Mouse (Mus musculus): ENCODE results near the gene Pja2. TPM values are rescaled to one million over a fixed set of nuclear protein-coding genes. Genes with fewer than 3 reads are reported as not detected.
A peak's percentile ranks its signal among the peaks of the same experiment; 100 is the strongest.
"Not testable (repeated sequence)": the region's sequence is repeated elsewhere in the genome, so short reads cannot be mapped to it uniquely, and the experiment has no call there.

The Pja2 gene
- 172 and 173 TPM in 2 replicates for polyA plus RNA-seq (2012; rRNA removed)

DNA sequence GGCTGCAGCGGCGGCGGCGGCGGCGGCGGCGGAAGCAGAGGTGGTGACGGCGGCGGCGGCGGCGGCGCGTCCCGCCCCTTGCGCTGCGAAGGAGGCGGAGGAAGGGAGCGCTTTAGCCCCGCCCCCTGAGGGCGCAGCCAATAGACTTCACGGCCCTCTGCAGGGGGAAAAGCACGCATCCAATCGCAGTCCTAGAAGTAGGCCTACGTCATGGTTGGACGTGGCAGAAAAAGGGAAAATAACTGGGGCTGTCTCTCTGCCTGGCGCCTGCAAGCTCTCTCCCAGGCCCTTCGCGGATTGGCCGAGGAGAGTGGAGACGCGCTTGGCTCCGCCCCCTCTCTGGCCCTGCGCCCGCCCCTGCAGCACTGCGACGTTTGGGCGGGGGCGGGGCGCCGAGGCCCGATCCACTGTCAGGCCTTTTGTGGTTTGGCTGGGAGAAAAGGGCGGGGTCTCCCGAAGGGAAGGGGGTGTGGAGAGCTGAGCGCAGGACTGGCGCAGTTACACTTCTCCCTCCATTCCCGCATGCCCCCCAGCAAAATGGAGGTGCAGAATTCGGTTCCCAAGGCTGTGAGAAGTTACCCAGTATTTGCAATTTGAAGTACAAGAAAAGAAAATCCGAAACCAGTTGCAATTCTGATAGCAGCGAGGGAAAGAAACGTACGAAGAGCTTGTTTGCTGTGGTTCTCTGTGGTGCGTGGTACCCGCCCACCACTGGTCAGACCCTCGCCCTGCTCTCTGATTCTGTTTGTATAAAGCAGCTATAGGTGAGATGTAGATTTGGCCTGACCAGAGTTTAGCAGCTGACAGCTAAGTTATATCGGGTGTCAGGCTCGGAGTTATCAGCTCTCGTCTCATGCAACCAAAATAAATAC is at the start of gene Pja2:
Gene Pja2 (minus strand): TSS at position 19 of the 872 bp plus-strand sequence.
- peak; percentile 99 for DNase-seq (ENCODE audit: extremely low spot score in 1 of 2, low spot score in 1 of 2)

DNA sequence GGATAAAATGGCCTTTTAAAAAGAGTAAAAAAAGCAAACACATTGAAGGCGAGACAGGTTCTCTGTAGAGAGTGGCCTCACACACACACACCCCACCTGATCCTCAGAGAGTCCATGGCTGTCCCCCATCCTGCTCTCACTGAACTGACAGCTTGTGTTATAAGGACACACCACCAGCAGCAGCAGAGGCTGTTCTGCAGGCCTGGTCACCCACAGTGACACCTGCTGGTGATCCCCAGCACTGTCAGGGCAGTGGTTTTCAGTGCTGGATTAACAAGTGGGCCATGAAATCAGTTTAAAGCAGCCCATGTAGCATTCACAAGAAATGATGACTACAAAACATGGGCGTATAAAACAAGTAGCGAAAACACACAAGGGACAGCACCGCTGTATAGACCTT is 43.6 kb upstream of the Pja2 start:
- peak; percentile 30 to 83 for DNase-seq (ENCODE audit: extremely low spot score in 1 of 2, low spot score in 1 of 2)

GRCm38 (mm10) chr17:64363694-64364093 is 32.0 kb upstream of the Pja2 start:
- peak in 1 of 2 experiments; percentile 40 for DNase-seq (ENCODE audit: extremely low spot score in 1 of 2, low spot score in 1 of 2)

DNA sequence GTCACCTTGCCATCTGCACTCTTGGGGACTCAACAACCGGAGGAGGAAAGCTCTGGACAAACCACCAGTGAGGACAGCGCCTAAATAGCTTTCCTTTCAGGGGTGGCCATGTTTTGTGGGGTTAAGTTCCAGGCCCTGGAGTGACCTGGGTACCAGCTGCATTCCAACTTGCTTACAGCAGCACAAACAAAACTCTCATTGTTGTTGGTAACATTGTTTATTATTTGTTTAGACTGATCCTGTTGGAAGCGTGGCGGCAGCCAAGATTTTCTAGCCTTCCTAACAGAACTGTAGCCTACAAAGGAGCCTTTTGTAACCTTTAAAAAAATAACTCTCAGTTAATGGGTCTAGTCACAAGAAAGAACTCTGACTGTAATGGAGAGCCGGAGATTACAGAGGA is 30.9 kb upstream of the Pja2 start:
- peak in 1 of 2 experiments; percentile 11 for DNase-seq (ENCODE audit: extremely low spot score in 1 of 2, low spot score in 1 of 2)

DNA sequence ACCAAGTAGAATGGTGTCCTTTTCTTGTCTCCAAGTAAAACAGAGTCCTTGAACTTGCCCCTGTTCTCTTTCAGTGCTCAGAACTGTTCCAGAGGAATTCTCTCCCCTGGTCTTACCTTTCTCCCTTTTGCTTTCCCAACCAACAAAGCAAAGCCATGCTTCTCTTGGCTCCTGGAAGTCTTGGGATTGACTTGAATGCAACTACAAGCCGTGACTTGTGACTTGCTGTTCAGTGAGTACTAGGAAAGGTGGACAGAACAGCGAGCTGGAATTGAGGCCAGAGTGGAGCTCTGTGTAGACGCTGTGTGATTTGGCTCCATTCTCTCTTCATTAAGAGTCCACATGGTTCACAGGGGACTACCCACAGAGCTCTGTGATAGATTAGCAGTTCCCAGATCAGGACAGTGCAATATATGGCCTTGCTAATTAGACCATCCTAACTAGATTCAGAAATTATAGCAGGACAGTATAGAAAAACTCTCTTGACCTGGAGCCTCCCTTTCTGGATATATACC is 30.3 kb upstream of the Pja2 start:
- no peak for DNase-seq (ENCODE audit: extremely low spot score in 1 of 2, low spot score in 1 of 2)

GRCm38 (mm10) chr17:64353940-64354339 is 22.2 kb upstream of the Pja2 start:
- DNase-seq (ENCODE audit: extremely low spot score in 1 of 2, low spot score in 1 of 2): no peak

DNA sequence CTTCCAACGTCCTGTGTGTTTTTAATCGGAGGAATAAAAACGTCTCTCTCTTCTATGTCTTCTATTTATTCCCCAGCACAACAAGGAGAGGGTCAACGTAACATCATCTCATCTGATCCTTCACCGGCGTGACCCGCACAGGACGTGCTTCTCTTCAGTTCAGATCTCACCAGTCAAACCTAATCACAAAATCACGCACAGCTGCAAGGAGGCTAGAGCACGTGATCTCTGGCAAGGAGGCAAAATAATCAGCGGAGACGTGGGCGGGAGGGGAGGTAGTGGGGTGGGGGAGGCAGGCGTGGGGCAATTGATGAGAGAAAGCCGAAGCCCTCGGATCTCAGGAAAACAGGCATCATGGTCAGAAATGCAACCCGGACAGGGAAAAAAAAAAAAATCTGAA is 14.4 kb upstream of the Pja2 start:
- peak in 1 of 2 experiments; percentile 20 for DNase-seq (ENCODE audit: extremely low spot score in 1 of 2, low spot score in 1 of 2)

DNA sequence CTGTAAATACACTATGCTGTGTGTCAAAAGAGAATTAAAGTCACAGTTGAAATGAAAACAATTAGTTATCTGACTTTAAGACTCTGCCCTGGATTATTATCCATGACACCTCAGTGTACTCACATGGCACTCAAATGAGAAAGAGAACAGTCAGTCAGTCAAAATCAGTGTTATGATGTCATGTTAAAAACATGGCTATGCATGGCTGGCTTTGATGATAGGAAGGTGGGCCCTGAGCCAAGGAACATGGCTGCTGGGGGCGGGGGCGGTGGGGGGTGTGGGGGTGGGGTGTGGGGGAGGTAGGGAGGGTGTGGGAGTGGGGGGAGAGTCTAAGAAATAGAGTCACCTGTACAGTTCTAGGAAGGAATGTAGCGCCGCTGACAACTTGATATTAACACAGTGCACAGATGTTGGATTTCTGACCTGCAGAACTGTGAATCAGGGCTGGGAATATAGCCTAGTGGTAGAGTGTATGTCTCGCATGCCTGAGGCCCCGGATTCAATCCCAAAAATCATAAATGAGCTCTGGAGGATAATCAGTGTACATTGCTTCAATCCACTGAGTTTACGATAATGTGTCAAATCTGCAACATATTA is 13.0 kb upstream of the Pja2 start:
- no peak for DNase-seq (ENCODE audit: extremely low spot score in 1 of 2, low spot score in 1 of 2)

- DNase-seq (ENCODE audit: extremely low spot score in 1 of 2, low spot score in 1 of 2): peak; percentile 38 to 58
Measured at GRCm38 (mm10) chr17:64341698-64342097, 10.0 kb upstream of the Pja2 start.

DNA sequence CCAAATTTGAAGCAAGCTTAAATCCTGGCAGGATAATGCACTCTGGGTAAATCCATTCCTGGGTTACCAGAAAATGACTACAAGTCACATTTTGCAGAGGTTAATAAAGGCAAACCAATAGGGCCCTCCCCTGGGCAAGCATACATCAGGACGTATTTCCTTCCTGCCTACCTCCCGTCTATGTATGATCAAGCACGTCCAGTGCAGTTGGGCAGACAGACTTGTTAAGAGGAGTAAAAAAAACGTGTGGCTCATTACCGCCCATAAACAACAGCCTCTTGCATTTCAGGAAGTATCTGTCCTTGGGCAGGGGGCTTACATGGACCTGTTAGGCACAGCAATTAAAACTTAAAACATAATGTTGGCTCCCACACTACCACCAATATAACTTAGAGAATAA is 8.0 kb upstream of the Pja2 start:
- no peak for DNase-seq (ENCODE audit: extremely low spot score in 1 of 2, low spot score in 1 of 2)

GRCm38 (mm10) chr17:64337220-64337619 is 5.5 kb upstream of the Pja2 start:
- DNase-seq (ENCODE audit: extremely low spot score in 1 of 2, low spot score in 1 of 2): no peak

DNA sequence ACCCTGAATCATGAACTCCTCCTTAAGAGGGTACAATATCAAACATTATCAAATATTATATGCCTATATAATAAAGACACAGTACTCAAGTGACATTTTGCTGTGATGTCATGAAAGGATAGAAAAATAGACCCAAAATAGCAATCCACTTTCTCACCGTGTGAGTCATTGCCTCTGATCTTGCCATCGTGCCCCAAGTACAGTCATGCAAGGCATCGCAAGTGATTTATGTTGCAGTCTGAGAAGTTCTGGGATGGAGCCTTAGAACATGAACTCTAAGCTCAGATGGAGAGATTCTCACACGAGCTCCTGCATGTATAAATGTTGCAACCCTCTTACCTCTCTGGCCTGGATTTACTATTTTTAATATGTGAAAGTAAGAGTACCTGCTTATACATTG is 2.2 kb upstream of the Pja2 start:
- DNase-seq (ENCODE audit: extremely low spot score in 1 of 2, low spot score in 1 of 2): no peak

DNA sequence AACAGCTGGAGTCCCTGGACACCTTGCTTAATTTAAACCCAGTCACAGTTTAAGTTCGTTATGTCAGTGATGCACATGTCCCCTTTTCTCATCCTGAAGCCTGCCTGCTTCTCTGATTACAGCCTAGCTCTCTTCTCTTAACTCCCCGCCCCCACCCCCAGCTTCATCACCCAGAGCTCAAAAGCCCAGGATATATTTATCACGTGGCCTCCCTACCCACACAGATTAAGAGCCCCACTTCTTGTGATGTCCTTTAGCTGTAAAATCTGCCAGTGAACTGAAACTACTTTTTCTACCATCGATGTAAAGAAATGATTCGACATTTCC is 1.0 kb upstream of the Pja2 start:
- DNase-seq (ENCODE audit: extremely low spot score in 1 of 2, low spot score in 1 of 2): no peak

DNA sequence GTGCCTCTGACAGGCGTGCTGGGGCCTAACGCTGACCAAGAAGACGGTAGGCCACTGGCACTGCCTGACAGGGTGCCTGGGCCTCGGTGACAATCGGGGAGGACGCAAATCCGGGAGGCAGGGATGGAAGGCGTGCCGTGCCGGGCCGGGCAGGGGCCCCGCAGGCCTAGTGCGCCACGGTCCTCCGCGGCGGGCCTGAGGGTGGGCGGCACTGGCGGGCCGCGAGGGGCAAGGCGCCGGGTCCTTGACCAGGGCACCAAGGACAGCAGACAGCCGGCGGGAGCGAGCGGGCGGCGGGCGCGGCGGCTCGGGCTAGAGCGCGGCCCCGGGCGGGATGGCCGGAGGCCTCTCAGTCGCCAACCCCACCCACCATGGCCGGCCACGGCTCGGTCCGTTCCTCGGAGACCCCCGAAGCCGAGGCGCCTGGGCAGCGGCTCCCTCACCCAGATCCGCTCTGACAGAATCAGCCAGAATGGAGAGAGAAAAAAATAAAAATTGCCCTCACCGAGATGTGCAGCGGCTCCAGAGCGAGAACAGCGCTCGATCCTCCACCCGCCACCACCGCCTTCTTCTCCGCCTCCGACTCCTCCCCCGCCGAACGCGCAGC is 322 bp downstream of the Pja2 start:
- peak; percentile 26 to 29 for DNase-seq (ENCODE audit: extremely low spot score in 1 of 2, low spot score in 1 of 2)

DNA sequence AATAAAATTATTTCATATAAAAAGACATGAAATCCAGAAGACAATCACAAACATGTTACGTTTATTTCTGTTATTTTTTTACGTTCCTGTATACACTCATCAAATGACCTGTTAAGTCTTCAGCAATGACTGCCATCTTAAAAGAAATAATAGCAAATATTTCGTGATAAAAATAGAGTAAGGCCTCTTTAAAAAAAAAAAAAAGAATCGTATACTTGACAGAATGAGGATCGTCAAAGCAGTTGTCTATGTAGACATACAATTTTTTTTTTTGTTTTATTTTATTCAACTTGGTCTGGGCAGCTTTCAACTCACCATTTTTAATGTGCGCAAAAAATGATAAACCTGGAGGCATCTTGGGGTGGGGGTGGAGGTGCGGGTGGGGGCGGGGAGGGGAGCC is 831 bp downstream of the Pja2 start:
- DNase-seq (ENCODE audit: extremely low spot score in 1 of 2, low spot score in 1 of 2): no peak

- no peak for DNase-seq (ENCODE audit: extremely low spot score in 1 of 2, low spot score in 1 of 2)
Measured at GRCm38 (mm10) chr17:64324556-64324955, 7.2 kb downstream of the Pja2 start.

- no peak for DNase-seq (ENCODE audit: extremely low spot score in 1 of 2, low spot score in 1 of 2)
Measured at GRCm38 (mm10) chr17:64315428-64315827, 16.3 kb downstream of the Pja2 start.

DNA sequence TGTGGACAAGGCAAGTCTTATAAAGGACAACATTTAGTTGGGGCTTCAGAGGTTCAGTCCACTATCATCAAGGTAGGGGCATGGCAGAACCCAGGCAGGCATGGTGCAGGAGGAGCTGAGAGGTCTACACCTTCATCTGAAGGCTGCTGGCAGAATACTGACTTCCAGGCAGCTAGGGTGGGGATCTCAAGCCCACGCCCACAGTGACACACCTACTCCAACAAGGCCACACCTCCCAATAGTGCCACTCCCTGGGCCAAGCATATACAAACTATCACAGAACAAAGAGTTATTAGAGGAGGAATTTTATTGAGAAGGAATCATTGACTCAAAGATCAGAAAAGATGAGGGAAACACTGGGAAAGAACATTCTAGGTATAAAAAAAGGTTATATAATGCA is 17.2 kb downstream of the Pja2 start:
- DNase-seq (ENCODE audit: extremely low spot score in 1 of 2, low spot score in 1 of 2): not testable (repeated sequence)

- DNase-seq (ENCODE audit: extremely low spot score in 1 of 2, low spot score in 1 of 2): no peak
Measured at GRCm38 (mm10) chr17:64297628-64298027, 34.1 kb downstream of the Pja2 start.

- no peak for DNase-seq (ENCODE audit: extremely low spot score in 1 of 2, low spot score in 1 of 2)
Measured at GRCm38 (mm10) chr17:64292740-64293139, 39.0 kb downstream of the Pja2 start.

GRCm38 (mm10) chr17:64289684-64290083 is 42.0 kb downstream of the Pja2 start:
- no peak for DNase-seq (ENCODE audit: extremely low spot score in 1 of 2, low spot score in 1 of 2)

GRCm38 (mm10) chr17:64288000-64288399 is 43.7 kb downstream of the Pja2 start:
- peak; percentile 28 to 60 for DNase-seq (ENCODE audit: extremely low spot score in 1 of 2, low spot score in 1 of 2)
